Mouse (Mus musculus) erythroblast, embryonic 14.5 days (primary cell): ENCODE data around the gene Exoc4.

Experiments used
- GATA1 ChIP-seq: IDR thresholded peaks from 2 replicates; pipeline ENCODE4 v1.6.1; 2012; ENCODE audit warnings: low read length, inconsistent platforms, mixed read lengths
- TAL1 ChIP-seq: IDR thresholded peaks from 3 replicates; pipeline ENCODE4 v1.6.1; 2012; ENCODE audit warnings: low read length, inconsistent platforms, mixed read lengths

GRCm38 (mm10) chr6:33322849-33323248, 74.0 kb downstream of the Exoc4 start:
- no peak for TF ChIP-seq GATA1
- no peak for TF ChIP-seq TAL1
